Mouse (Mus musculus) heart, adult 11 months (tissue): Measurements from ENCODE around the gene Zyx.

Experiments used
- DNase-seq: peaks from one replicate; pipeline ENCODE4 v3.0.0; 2022

Zyx gene

GRCm38 (mm10) chr6:42350968-42351775, 1.7 kb downstream of the Zyx start:
- peak; percentile 95 for DNase-seq

GRCm38 (mm10) chr6:42351776-42352485, 2.5 kb downstream of the Zyx start:
- peak; percentile 96 for DNase-seq

- DNase-seq = no peak
These were observed 3.0 kb downstream of the Zyx start for GRCm38 (mm10) chr6:42352486-42352846.

- peak; percentile 97 for DNase-seq
These were observed 3.8 kb downstream of the Zyx start for GRCm38 (mm10) chr6:42353180-42353579.

- peak; percentile 98 for DNase-seq
These were observed 4.9 kb downstream of the Zyx start for GRCm38 (mm10) chr6:42354076-42355019.

- peak; percentile 81 for DNase-seq
These were observed 5.9 kb downstream of the Zyx start for GRCm38 (mm10) chr6:42355366-42355765.

- DNase-seq = peak; percentile 91
These were observed 6.6 kb downstream of the Zyx start for GRCm38 (mm10) chr6:42355794-42356600.

- DNase-seq = peak; percentile 86
These were observed 7.5 kb downstream of the Zyx start for GRCm38 (mm10) chr6:42356913-42357312.

- DNase-seq = peak; percentile 93
These were observed 8.5 kb downstream of the Zyx start for GRCm38 (mm10) chr6:42357901-42358300.

GRCm38 (mm10) chr6:42358901-42359300, 9.5 kb downstream of the Zyx start:
- DNase-seq = peak; percentile 95

- peak; percentile 97 for DNase-seq
These were observed 10.1 kb downstream of the Zyx start for GRCm38 (mm10) chr6:42359364-42360147.

GRCm38 (mm10) chr6:42360231-42360840, 10.9 kb downstream of the Zyx start:
- DNase-seq = peak; percentile 94

GRCm38 (mm10) chr6:42361041-42361895, 11.8 kb downstream of the Zyx start:
- DNase-seq = peak; percentile 90

GRCm38 (mm10) chr6:42362074-42362473, 12.6 kb downstream of the Zyx start:
- DNase-seq = peak; percentile 93

GRCm38 (mm10) chr6:42362497-42362896, 13.1 kb downstream of the Zyx start:
- DNase-seq = peak; percentile 86

- DNase-seq = peak; percentile 93
These were observed 13.5 kb downstream of the Zyx start for GRCm38 (mm10) chr6:42362974-42363373.

GRCm38 (mm10) chr6:42364066-42364465, 14.6 kb downstream of the Zyx start:
- DNase-seq = peak; percentile 86

GRCm38 (mm10) chr6:42364607-42365006, 15.2 kb downstream of the Zyx start:
- peak; percentile 89 for DNase-seq

- peak; percentile 90 for DNase-seq
These were observed 15.8 kb downstream of the Zyx start for GRCm38 (mm10) chr6:42365215-42365614.

GRCm38 (mm10) chr6:42369870-42370269, 20.4 kb downstream of the Zyx start:
- peak; percentile 93 for DNase-seq
